Mouse (Mus musculus) Patski (cell line): ENCODE results near the gene Pde1c. TPM values are rescaled to one million over a fixed set of nuclear protein-coding genes. Genes with fewer than 3 reads are reported as not detected.
A peak's percentile ranks its signal among the peaks of the same experiment; 100 is the strongest.

Experiments used
- ATAC-seq: fragments of 100-300 bp; one replicate; pipeline ENCODE4 v1.8.0; 2021
- CTCF ChIA-PET: fragments of 350-600 bp; sonication (Branson Sonifier 250); formaldehyde crosslinking; loops from one replicate; lab custom pipeline; 2022; ENCODE audit warnings: inconsistent platforms; lab: Charles Lee
- POLR2A ChIA-PET: fragments of 350-600 bp; sonication (Branson Sonifier 250); formaldehyde crosslinking; loops from one replicate; lab custom pipeline; 2022; ENCODE audit warnings: antibody characterized with exemption, inconsistent platforms; lab: Charles Lee
- DNase-seq: peaks from one replicate; pipeline ENCODE4 v3.0.0-alpha.2; 2011; ENCODE audit warnings: low read depth, low spot score
- H3K27me3 ChIP-seq: fragments of 371-371 bp; one replicate; pipeline ENCODE4 v1.5.1; 2021
- CTCF ChIP-seq: fragments of 100-300 bp; IDR thresholded peaks from one replicate; pipeline ENCODE4 v1.5.1; 2021
- in situ Hi-C: fragments of 300-500 bp; cut with MboI; formaldehyde crosslinking; loops from 3 replicates; pipeline ENCODE4 v1.11.1; 2018; ENCODE audit warnings: low pct_unique_long_range_greater_than_20kb, mixed read lengths
- polyA plus RNA-seq: library from polyadenylated mRNA; unstranded; gene quantifications from one replicate; pipeline ENCODE4 v1.2.3, GENCODE M21; 2021

The Pde1c gene
- polyA plus RNA-seq, 1 experiment from 2014 or later: not detected

- CTCF ChIA-PET: interaction anchor here (1.2 kb wide), 1 partner anchor 20 kb away, joined by 3 read pairs; no protein-coding TSS in a partner anchor
- in situ Hi-C loops: no loop called here
- ATAC-seq (no peak), DNase-seq (no peak)
- POLR2A ChIA-PET: interaction anchor here (0.7 kb wide), 1 partner anchor 72 kb away, joined by 3 read pairs; no protein-coding TSS in a partner anchor
- TF ChIP-seq CTCF: no peak
- H3K27me3 ChIP-seq: no peaks in the 10 kb centered on the region
These were observed 470.5 kb downstream of the Pde1c start for GRCm38 (mm10) chr6:56098427-56098826.

- ATAC-seq: no peak
- ChIA-PET POLR2A (no interaction called here), CTCF (interaction anchor here (0.8 to 2.2 kb wide), 2 partner anchors 10 to 27 kb away, joined by 3 to 7 read pairs; no protein-coding TSS in a partner anchor)
- H3K27me3 ChIP-seq: no peaks in the 10 kb centered on the region
- no peak for TF ChIP-seq CTCF
- DNase-seq: no peak
- in situ Hi-C loops: no loop called here
These were observed 492.5 kb downstream of the Pde1c start for GRCm38 (mm10) chr6:56076378-56076805.

GRCm38 (mm10) chr6:56068516-56068915 lies 500.4 kb downstream of the Pde1c start:
- TF ChIP-seq CTCF: no peak
- DNase-seq: no peak
- ATAC-seq: no peak
- in situ Hi-C loops: loop anchor here (10.0 kb wide), 3 partner anchors 406 to 616 kb away; no protein-coding TSS in a partner anchor
- POLR2A ChIA-PET: no interaction called here
- peaks cover 6% of the 10 kb centered on the region for H3K27me3 ChIP-seq
- CTCF ChIA-PET: interaction anchor here (1.3 kb wide), 1 partner anchor 622 kb away, joined by 3 read pairs; no protein-coding TSS in a partner anchor

- peak; percentile 59 for TF ChIP-seq CTCF
- peaks cover 7% of the 10 kb centered on the region for H3K27me3 ChIP-seq
- in situ Hi-C loops: loop anchor here (10.0 kb wide), 3 partner anchors 408 to 618 kb away; no protein-coding TSS in a partner anchor
- ATAC-seq (peak; percentile 54), DNase-seq (no peak)
- CTCF ChIA-PET: interaction anchor here (0.9 kb wide), 3 partner anchors 10 to 581 kb away, joined by 3 read pairs; no protein-coding TSS in a partner anchor
- POLR2A ChIA-PET: no interaction called here
These were observed 502.1 kb downstream of the Pde1c start for GRCm38 (mm10) chr6:56066632-56067282.

GRCm38 (mm10) chr6:56063736-56064135 lies 505.2 kb downstream of the Pde1c start:
- peaks cover 19% of the 10 kb centered on the region for H3K27me3 ChIP-seq
- ChIA-PET CTCF (no interaction called here), POLR2A (no interaction called here)
- DNase-seq (no peak), ATAC-seq (no peak)
- in situ Hi-C loops: loop anchor here (10.0 kb wide), 3 partner anchors 411 to 621 kb away; no protein-coding TSS in a partner anchor
- TF ChIP-seq CTCF: no peak

GRCm38 (mm10) chr6:56049104-56049503 lies 519.8 kb downstream of the Pde1c start:
- in situ Hi-C loops: no loop called here
- DNase-seq (no peak), ATAC-seq (no peak)
- H3K27me3 ChIP-seq: peaks cover 16% of the 10 kb centered on the region
- ChIA-PET POLR2A (no interaction called here), CTCF (interaction anchor here (0.8 to 1.9 kb wide), 7 partner anchors 9 to 531 kb away, joined by 3 to 9 read pairs (median 6); no protein-coding TSS in a partner anchor)
- peak; percentile 65 for TF ChIP-seq CTCF

- DNase-seq: no peak
- CTCF ChIA-PET: interaction anchor here (1.2 to 1.9 kb wide), 5 partner anchors 8 to 530 kb away, joined by 3 to 9 read pairs (median 7); no protein-coding TSS in a partner anchor
- peaks cover 16% of the 10 kb centered on the region for H3K27me3 ChIP-seq
- POLR2A ChIA-PET: no interaction called here
- no peak for ATAC-seq
- TF ChIP-seq CTCF: no peak
- in situ Hi-C loops: no loop called here
These were observed 520.3 kb downstream of the Pde1c start for GRCm38 (mm10) chr6:56048580-56048979.

- in situ Hi-C loops: no loop called here
- ChIA-PET POLR2A (no interaction called here), CTCF (no interaction called here)
- H3K27me3 ChIP-seq: peaks cover 22% of the 10 kb centered on the region
- no peak for TF ChIP-seq CTCF
- DNase-seq (no peak), ATAC-seq (no peak)
These were observed 524.2 kb downstream of the Pde1c start for GRCm38 (mm10) chr6:56044716-56045115.

GRCm38 (mm10) chr6:56044270-56044669 lies 524.6 kb downstream of the Pde1c start:
- in situ Hi-C loops: no loop called here
- ChIA-PET CTCF (no interaction called here), POLR2A (no interaction called here)
- TF ChIP-seq CTCF: no peak
- ATAC-seq: no peak
- peaks cover 27% of the 10 kb centered on the region for H3K27me3 ChIP-seq
- DNase-seq: no peak

GRCm38 (mm10) chr6:56039476-56040055 lies 529.3 kb downstream of the Pde1c start:
- POLR2A ChIA-PET: interaction anchor here (0.6 kb wide), 1 partner anchor 99 kb away, joined by 3 read pairs; no protein-coding TSS in a partner anchor
- ATAC-seq (no peak), DNase-seq (no peak)
- in situ Hi-C loops: no loop called here
- CTCF ChIA-PET: interaction anchor here (2.2 kb wide), 1 partner anchor 10 kb away, joined by 9 read pairs; no protein-coding TSS in a partner anchor
- H3K27me3 ChIP-seq: peaks cover 20% of the 10 kb centered on the region
- no peak for TF ChIP-seq CTCF
